In the genomic region with DNA sequence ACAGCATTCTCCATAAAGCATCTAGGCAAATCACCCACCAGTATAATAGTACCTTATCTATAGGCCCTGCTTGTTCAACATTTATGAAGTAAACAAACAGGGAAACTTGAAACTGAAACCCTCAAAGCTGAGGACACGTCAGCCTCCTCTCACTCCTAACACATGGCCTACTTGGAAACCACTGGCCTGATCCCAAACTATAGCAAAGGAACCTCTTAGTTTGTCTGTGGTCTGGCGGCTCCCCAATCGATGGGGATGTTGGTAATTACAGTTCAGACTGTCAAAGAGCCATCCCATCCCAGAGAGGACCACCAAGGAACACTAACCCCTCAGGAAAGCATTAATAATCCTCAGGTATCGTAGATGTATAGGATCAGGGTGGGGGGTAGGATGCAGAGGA, we compare ENCODE assay signal across 28 mouse cellular contexts. TPM values are rescaled to one million over a fixed set of nuclear protein-coding genes. Genes with fewer than 3 reads are reported as not detected.
A peak's percentile ranks its signal among the peaks of the same experiment; 100 is the strongest.
DNase-seq lines count a peak whose midpoint lies in the region; ATAC-seq and TF ChIP-seq lines count a peak whose summit lies in the region.
"Had no signal": no experiment of that assay in that cellular context is flagged by ENCODE, and none has a peak within 500 bp of the region (broad histone marks: within the 10 kb centered on the region; RNA-seq: fewer than 3 reads in every experiment).

No protein-coding gene starts in this region.

- H3K27me3 ChIP-seq in lung, embryonic 15.5 days: no peaks in the 10 kb centered on the region
- H3K27me3 ChIP-seq: embryonic facial prominence, embryonic 13.5 days; forebrain, embryonic 13.5 days; heart, embryonic 12.5 days; heart, embryonic 15.5 days; hindbrain, embryonic 13.5 days; Patski had no signal

- WGBS in lung, embryonic 15.5 days: 56% methylated on average over 4 of the region's 4 CpGs

- no peak overlapping the region for H3K9ac ChIP-seq in lung, embryonic 15.5 days
- H3K9ac ChIP-seq: embryonic facial prominence, embryonic 13.5 days; forebrain, embryonic 13.5 days; forebrain, postnatal 0 days; heart, embryonic 12.5 days; heart, embryonic 15.5 days; hindbrain, embryonic 13.5 days had no signal

- H3K4me2 ChIP-seq in lung, embryonic 15.5 days: no peak overlapping the region
- H3K4me2 ChIP-seq: embryonic facial prominence, embryonic 13.5 days; forebrain, embryonic 13.5 days; heart, embryonic 12.5 days; heart, embryonic 15.5 days; hindbrain, embryonic 13.5 days had no signal

- H3K27ac ChIP-seq in lung, embryonic 15.5 days: peak overlapping the region; percentile 57
- no peak overlapping the region for H3K27ac ChIP-seq in gastrocnemius, adult 2 months
- H3K27ac ChIP-seq: embryonic facial prominence, embryonic 13.5 days; forebrain, embryonic 10.5 days; forebrain, embryonic 13.5 days; heart, embryonic 15.5 days; hindbrain, embryonic 10.5 days; hindbrain, embryonic 13.5 days had no signal

- no peak for ATAC-seq in lung, embryonic 15.5 days (ENCODE audit: borderline replicate concordance, extremely low read depth, low FRiP score, low TSS enrichment)
- ATAC-seq: forebrain, embryonic 13.5 days; forebrain, postnatal 0 days; hindbrain, embryonic 16.5 days; Patski had no signal

- H3K9me3 ChIP-seq in lung, embryonic 15.5 days: no peaks in the 10 kb centered on the region
- H3K9me3 ChIP-seq: embryonic facial prominence, embryonic 13.5 days; forebrain, embryonic 10.5 days; forebrain, embryonic 13.5 days; heart, embryonic 12.5 days; heart, embryonic 15.5 days; hindbrain, embryonic 10.5 days; hindbrain, embryonic 13.5 days had no signal

- intact Hi-C loops in gastrocnemius, adult 2 months (cut with DNase I): loop anchor here (5.0 kb wide), 2 partner anchors 148 to 183 kb away; no protein-coding TSS in a partner anchor

- H3K4me1 ChIP-seq in lung, embryonic 15.5 days: peaks cover 45% of the 10 kb centered on the region

- no peak overlapping the region for H3K4me3 ChIP-seq in lung, embryonic 15.5 days
- no peak overlapping the region for H3K4me3 ChIP-seq in gastrocnemius, adult 2 months
- H3K4me3 ChIP-seq: embryonic facial prominence, embryonic 13.5 days; forebrain, embryonic 10.5 days; forebrain, embryonic 13.5 days; heart, embryonic 12.5 days; heart, embryonic 15.5 days; hindbrain, embryonic 10.5 days; hindbrain, embryonic 13.5 days had no signal

- TF ChIP-seq CTCF in gastrocnemius, adult 2 months (IDR thresholded peaks at IDR 0.05): no peak

- H3K36me3 ChIP-seq in lung, embryonic 15.5 days: no peaks in the 10 kb centered on the region
- H3K36me3 ChIP-seq: heart, embryonic 15.5 days; hindbrain, embryonic 10.5 days had no signal

- no peak for DNase-seq in lung, postnatal 14 days
- DNase-seq in 3T3-L1 (ENCODE audit: low read depth, low spot score) (peak; percentile 59), NIH3T3 (ENCODE audit: low read depth) (peak; percentile 82)
- DNase-seq in gastrocnemius, adult 2 months: no peak
- DNase-seq in kidney, postnatal 14 days: no peak
- DNase-seq: adrenal gland, adult 2 months; adrenal gland, postnatal 14 days; cerebellum, adult 11 months; cerebellum, adult 2 months; cerebellum, adult 9-11 months; cerebellum, postnatal 25 days; forebrain, postnatal 0 days; gastrocnemius, postnatal 25 days; heart, adult 18-20 months; heart, postnatal 10 days; heart, postnatal 36 days had no signal

RNA-seq across cellular contexts. Expression of a gene that starts 4.4 kb away (rescaled TPM):
- polyA plus RNA-seq in lung, embryonic 15.5 days (2015; fragmentation: Nextera tagmentation; extraction: Ambion mirVana): 5.9 and 8.8 TPM in 2 replicates
- total RNA-seq in gastrocnemius, adult 2 months (2021): 1 to 10 TPM; 7.5 to 9.6 TPM

RNA-seq across cellular contexts. Expression of a gene that starts 4.7 kb away (rescaled TPM):
- polyA plus RNA-seq in lung, embryonic 15.5 days (2015; fragmentation: Nextera tagmentation; extraction: Ambion mirVana): 25.7 and 27.9 TPM in 2 replicates
- 10 to 100 TPM; 11.4 to 14.1 TPM for total RNA-seq in gastrocnemius, adult 2 months (2021)

RNA-seq across cellular contexts. Expression of a gene that starts 29.3 kb away (rescaled TPM):
- 35.2 and 35.3 TPM in 2 replicates for polyA plus RNA-seq in lung, embryonic 15.5 days (2015; fragmentation: Nextera tagmentation; extraction: Ambion mirVana)
- 1 to 10 TPM; 3.3 to 3.6 TPM for total RNA-seq in gastrocnemius, adult 2 months (2021)

RNA-seq across cellular contexts. Expression of a gene that starts 37.2 kb away (rescaled TPM):
- 47.7 and 51.9 TPM in 2 replicates for polyA plus RNA-seq in lung, embryonic 15.5 days (2015; fragmentation: Nextera tagmentation; extraction: Ambion mirVana)
- 100 to 1,000 TPM; 106 to 133 TPM for total RNA-seq in gastrocnemius, adult 2 months (2021)

RNA-seq across cellular contexts. Expression of a gene that starts 39.8 kb away (rescaled TPM):
- polyA plus RNA-seq in lung, embryonic 15.5 days (2015; fragmentation: Nextera tagmentation; extraction: Ambion mirVana): 0.09 TPM in 1 of 2 replicates, not detected in the other
- total RNA-seq in gastrocnemius, adult 2 months (2021): 1 to 10 TPM; 1.4 to 3.1 TPM
- total RNA-seq: adrenal gland, adult 2 months; adrenal gland, postnatal 14 days; adrenal gland, postnatal 4 days; common myeloid progenitor, adult 5-6 weeks had no signal
- polyA plus RNA-seq: embryonic facial prominence, embryonic 13.5 days; forebrain, embryonic 10.5 days; heart, embryonic 12.5 days; heart, embryonic 15.5 days; Patski had no signal

Comparison
In these comparisons a context has a peak if more than half of its experiments do, and no peak if none do; other contexts are left out.
1. DNase-seq: peak in 3T3-L1 (single experiment) and NIH3T3 (single experiment); none in lung, postnatal 14 days (single experiment), gastrocnemius, adult 2 months (single experiment) and kidney, postnatal 14 days (single experiment).